Mouse (Mus musculus): ENCODE measurements around the gene Trpv6.

DNA sequence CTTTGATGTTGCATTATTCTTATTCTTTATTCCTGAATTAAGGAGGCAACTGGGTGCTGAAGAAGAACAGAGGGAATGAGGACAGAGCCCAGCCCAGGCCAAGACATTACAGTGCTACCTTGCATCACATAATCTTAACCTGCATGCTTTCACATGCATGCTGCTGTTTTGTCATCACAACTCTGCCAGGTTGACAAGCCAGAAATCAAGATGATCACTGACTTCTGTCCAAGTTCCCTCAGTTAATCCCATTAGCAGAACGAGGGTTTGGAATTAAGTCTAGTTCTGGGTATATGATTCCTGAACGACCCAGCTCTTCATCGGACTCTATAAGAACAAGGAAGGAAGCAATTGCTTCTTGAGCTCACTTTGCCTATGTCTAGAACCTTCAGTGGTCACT is 10.0 kb upstream of the Trpv6 start:
- no peak for TF ChIP-seq CTCF (IDR thresholded peaks at IDR 0.05)
- TF ChIP-seq POLR2A (IDR thresholded peaks at IDR 0.05; ENCODE audit: insufficient read depth, low read depth, low read length), result no peak
- no peak for TF ChIP-seq EP300 (IDR thresholded peaks at IDR 0.05; ENCODE audit: insufficient read depth, low read depth, low read length)
